Mouse (Mus musculus) lung, embryonic 16.5 days (tissue): ENCODE results near the gene Tmeff1. TPM values are rescaled to one million over a fixed set of nuclear protein-coding genes. Genes with fewer than 3 reads are reported as not detected.
"Not testable (repeated sequence)": the region's sequence is repeated elsewhere in the genome, so short reads cannot be mapped to it uniquely, and the experiment has no call there.

ENCODE experiments used
- ATAC-seq: fragments of 200-750 bp; cut with Nextera tagmentation; 2 replicates; pipeline ENCODE4 v1.8.0; 2017; ENCODE audit warnings: low read depth, mild to moderate bottlenecking, moderate library complexity
- H3K27ac ChIP-seq: fragments of 300-500 bp; sonication (generic); 2 replicates; pipeline ENCODE4 v1.5.1; 2014; ENCODE audit warnings: mild to moderate bottlenecking, control low read depth, low read length
- H3K27me3 ChIP-seq: fragments of 300-500 bp; sonication (generic); 2 replicates; pipeline ENCODE4 v1.6.1; 2014; ENCODE audit warnings: low read depth, low read length, mixed read lengths; ENCODE audit not compliant: control insufficient read depth, insufficient read depth
- H3K36me3 ChIP-seq: fragments of 300-500 bp; sonication (generic); 2 replicates; pipeline ENCODE4 v1.6.1; 2014; ENCODE audit warnings: low read length; ENCODE audit not compliant: control insufficient read depth, insufficient read depth
- H3K4me1 ChIP-seq: fragments of 300-500 bp; sonication (generic); replicated peaks from 2 replicates; pipeline ENCODE4 v1.6.1; 2014; ENCODE audit warnings: low read length, mixed read lengths; ENCODE audit not compliant: control insufficient read depth, insufficient read depth
- H3K4me2 ChIP-seq: fragments of 300-500 bp; sonication (generic); 2 replicates; pipeline ENCODE4 v1.6.1; 2014; ENCODE audit warnings: low read depth, low read length, control low read depth
- H3K4me3 ChIP-seq: fragments of 300-500 bp; sonication (generic); 2 replicates; pipeline ENCODE4 v1.5.1; 2014; ENCODE audit warnings: mild to moderate bottlenecking, low read length, control low read depth
- H3K9ac ChIP-seq: fragments of 300-500 bp; sonication (generic); 2 replicates; pipeline ENCODE4 v1.6.1; 2014; ENCODE audit warnings: low read length, control low read depth
- H3K9me3 ChIP-seq: fragments of 300-500 bp; sonication (generic); 2 replicates; pipeline ENCODE4 v1.6.1; 2016; ENCODE audit warnings: low read length; ENCODE audit not compliant: control insufficient read depth
- WGBS: fragments of 180-500 bp; shearing (Covaris S2); extraction: QIAGEN DNeasy Blood & Tissue Kit; methylation state at CpG from one replicate; pipeline ENCODE4 v1.1.7; 2014; 5-methylcytosine and 5-hydroxymethylcytosine counted together
- polyA plus RNA-seq: library from polyadenylated mRNA; unstranded; fragments of >200 nt; fragmentation: Nextera tagmentation; extraction: Ambion mirVana; gene quantifications from 2 replicates; pipeline ENCODE4 v1.2.1, GENCODE M21; 2015

Gene Tmeff1
- polyA plus RNA-seq, 1 experiment from 2014 or later = 11.5 TPM

DNA sequence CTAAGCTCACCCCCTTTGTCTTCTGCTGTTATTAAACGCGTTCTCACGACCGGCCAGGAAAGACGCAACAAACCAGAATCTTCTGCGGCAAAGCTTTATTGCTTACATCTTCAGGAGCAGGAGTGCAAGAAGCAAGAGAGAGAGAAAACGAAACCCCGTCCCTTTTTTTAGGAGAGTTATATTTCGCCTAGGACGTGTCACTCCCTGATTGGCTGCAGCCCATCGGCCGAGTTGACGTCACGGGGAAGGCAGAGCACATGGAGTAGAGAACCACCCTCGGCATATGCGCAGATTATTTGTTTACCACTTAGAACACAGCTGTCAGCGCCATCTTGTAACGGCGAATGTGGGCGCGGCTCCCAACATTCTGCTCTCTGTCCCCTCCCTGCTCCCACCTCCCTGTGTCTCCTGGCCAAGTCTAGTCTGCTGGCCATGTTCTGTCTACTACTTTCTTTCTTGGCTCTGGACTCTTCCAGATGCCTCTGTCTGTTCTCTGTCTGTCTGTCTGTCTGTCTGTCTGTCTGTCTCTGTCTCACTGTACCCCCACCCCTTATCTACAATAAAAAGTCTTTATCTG is 98.7 kb downstream of the Tmeff1 start:
- WGBS = 93% methylated on average over 13 of the region's 21 CpGs
- H3K27me3 ChIP-seq, H3K27ac ChIP-seq: not testable (repeated sequence)

DNA sequence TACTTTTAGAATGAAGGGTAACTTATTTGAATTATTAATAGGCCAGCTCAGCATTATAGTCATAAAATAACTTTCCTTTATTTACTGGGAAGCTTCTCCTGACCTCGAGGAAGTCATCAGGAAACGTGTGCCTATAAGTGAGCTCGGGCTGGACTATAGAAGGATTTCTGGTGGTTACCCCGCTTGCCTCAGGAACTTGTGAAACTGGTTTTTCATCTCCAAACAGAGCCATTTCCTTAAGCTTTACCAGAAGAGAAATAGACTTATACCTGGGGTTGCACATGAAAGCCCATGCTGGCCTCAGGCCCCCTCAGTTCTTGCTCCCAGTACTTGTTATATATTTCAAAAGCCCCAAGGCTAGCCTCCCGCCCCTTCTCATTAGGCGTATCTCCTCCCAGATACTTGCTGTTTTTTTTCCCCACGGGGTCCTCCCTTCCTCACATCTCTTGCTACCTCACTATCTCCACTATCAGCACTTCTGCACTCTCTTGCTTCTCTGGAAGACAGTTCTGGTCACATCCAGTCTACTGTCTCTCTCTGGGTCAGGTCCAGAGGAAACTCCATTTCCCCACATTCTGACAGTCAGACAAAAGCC is 99.7 kb downstream of the Tmeff1 start:
- Histone ChIP-seq H3K9me3 (no peaks in the 10 kb centered on the region), H3K4me2 (no peak overlapping the region), H3K27me3 (no peaks in the 10 kb centered on the region), H3K27ac (peak overlapping the region; percentile 29; the same call in 1 of the 2 replicates), H3K4me1 (peaks cover 5% of the 10 kb centered on the region), H3K4me3 (no peak overlapping the region), H3K9ac (no peak overlapping the region), H3K36me3 (no peaks in the 10 kb centered on the region)
- no peak for ATAC-seq
- 45% methylated on average over 7 of the region's 7 CpGs for WGBS

More for the DNA sequence above, 98.7 kb downstream of the Tmeff1 start:
- not testable (repeated sequence) for H3K9ac ChIP-seq, H3K36me3 ChIP-seq, H3K4me3 ChIP-seq, ATAC-seq, H3K9me3 ChIP-seq, H3K4me2 ChIP-seq, H3K4me1 ChIP-seq

DNA sequence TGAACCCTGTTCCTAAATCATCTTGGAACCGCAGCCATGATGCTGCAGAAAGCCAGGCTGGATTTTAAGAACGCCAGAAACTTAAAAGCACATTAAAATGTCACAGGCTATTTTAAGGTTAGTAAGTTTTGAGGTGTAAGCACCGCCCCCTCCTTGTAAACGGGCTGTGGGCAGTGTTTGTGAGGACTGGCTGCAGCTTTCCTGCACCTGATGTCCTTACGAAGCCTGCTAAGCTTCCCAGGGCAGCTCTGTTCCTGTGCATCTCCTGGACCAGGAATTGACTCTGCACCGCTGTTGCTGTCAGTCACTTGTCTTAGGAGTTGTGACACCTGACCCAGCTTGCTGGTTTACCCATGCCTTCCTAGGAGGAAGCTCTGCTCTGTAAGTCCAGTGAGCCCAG is 103.2 kb downstream of the Tmeff1 start:
- ATAC-seq = no peak
- Histone ChIP-seq H3K9me3 (no peaks in the 10 kb centered on the region), H3K27ac (no peak overlapping the region), H3K4me3 (no peak overlapping the region), H3K9ac (no peak overlapping the region), H3K4me2 (no peak overlapping the region), H3K4me1 (peaks cover 5% of the 10 kb centered on the region), H3K27me3 (no peaks in the 10 kb centered on the region), H3K36me3 (no peaks in the 10 kb centered on the region)
- 60% methylated on average over 6 of the region's 6 CpGs for WGBS

DNA sequence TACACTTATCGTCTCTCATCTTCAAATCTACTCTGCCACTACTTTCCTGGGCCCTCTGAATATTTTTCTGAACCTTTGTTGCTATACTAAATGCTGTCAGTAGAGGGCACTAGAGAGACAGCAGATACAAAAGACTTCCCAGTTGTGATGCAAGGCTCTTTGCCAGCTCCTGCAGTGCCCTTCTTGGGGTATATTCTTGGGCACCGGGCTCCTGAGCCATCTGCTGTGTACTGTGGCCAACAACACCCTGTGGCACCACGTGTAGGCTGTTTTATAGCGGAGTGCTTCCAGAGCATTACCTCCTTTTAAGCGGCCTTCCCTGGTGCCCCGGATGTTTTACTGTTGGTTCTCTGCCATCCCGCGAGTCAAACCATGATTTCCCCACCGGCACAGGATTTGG is 105.7 kb downstream of the Tmeff1 start:
- WGBS = 77% methylated on average over 9 of the region's 9 CpGs
- H3K4me1 ChIP-seq = no peaks in the 10 kb centered on the region
- no peak overlapping the region for H3K27ac ChIP-seq
- no peak overlapping the region for H3K9ac ChIP-seq
- no peak for ATAC-seq
- H3K9me3 ChIP-seq = no peaks in the 10 kb centered on the region
- no peaks in the 10 kb centered on the region for H3K36me3 ChIP-seq
- H3K4me2 ChIP-seq = no peak overlapping the region
- no peak overlapping the region for H3K4me3 ChIP-seq
- H3K27me3 ChIP-seq = no peaks in the 10 kb centered on the region

DNA sequence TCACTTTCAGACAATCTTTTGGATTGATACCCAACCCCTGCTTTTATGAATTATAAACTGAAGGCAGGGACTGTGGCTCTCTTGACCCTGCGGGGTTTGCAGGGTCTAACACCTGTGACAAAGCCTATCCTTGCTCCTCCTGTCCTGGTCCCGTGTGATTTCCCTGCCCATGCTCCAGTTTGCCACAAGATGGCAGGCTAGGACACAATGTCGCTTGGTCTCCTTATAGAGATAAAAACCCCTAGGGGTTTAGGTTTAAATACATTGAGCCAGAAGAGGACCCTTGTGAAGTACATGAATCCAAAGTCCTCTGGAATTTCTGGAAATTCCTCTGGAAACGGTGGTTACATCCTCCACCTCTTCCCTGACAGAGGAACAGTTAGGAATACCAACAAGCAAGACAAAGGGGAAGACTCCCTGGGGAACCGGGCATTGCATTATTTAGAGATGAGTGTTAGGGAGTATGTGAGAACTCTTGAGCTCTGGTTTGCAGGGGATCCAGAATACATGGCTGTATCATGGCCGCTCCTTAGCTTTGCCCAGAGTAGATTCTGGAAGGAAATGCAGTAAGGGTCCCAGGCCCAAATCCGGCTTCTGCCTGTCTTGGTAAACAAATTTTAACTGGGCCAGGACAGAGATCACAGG is 106.9 kb downstream of the Tmeff1 start:
- no peaks in the 10 kb centered on the region for H3K36me3 ChIP-seq
- no peaks in the 10 kb centered on the region for H3K9me3 ChIP-seq
- H3K4me3 ChIP-seq = no peak overlapping the region
- H3K27ac ChIP-seq = no peak overlapping the region
- no peaks in the 10 kb centered on the region for H3K27me3 ChIP-seq
- no peak overlapping the region for H3K9ac ChIP-seq
- peak; percentile 68; the same call in 1 of the 2 replicates for ATAC-seq
- no peaks in the 10 kb centered on the region for H3K4me1 ChIP-seq
- H3K4me2 ChIP-seq = no peak overlapping the region
- 35% methylated on average over 7 of the region's 7 CpGs for WGBS

DNA sequence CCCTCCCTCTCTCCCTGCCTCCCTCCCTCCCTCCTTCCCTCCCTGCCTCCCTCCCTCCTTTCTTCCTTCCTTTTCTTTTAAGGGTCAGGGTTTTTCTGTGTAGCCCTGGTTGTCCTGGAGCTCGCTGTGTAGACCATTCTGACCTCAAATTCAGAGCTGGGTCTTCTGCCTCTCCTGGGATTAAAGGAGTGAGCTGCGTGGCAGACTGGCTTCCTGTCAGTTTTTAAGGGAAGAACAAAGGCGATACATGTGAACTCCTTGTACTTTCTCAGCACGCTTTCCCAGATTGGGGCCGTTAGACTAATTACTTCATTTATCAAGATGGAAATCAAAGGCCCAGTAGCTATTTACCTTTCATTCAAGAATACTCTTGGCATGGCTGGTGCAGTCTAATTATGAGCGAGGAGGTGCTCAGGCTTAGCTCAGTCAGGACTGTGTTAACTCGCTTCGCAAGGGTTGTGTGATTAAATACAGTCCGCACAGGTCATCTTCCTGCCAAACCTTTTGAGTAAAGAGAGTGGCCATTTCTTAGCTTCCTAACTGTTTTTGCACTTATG is 107.8 kb downstream of the Tmeff1 start:
- WGBS = 44% methylated on average over 9 of the region's 9 CpGs
- H3K27ac ChIP-seq = no peak overlapping the region

DNA sequence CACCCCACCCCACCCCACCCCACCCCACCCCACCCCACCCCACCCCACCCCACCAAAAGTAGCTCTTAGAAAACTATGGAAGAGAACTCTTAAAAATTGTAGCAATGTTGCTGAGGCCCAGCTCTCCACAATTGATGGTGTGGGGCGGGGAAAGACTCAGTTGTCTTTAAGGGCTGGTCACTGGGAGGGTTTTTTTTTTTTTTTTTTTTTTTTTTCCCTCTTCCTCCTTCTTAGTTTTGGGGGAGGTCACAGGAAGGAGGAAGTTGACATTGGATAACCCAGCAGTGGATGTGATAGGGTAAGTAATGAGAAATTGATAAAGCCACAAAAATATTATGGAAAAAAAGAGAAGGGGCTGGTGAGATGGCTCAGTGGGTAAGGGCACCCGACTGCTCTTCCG is 111.7 kb downstream of the Tmeff1 start:
- WGBS = 97% methylated on average over 3 of the region's 3 CpGs
- H3K4me2 ChIP-seq = no peak overlapping the region
- H3K4me3 ChIP-seq = no peak overlapping the region
- no peaks in the 10 kb centered on the region for H3K9me3 ChIP-seq
- H3K4me1 ChIP-seq = 0 out of 2 replicates have a peak, but pooled peaks cover 5% of the 10 kb centered on the region
- H3K27me3 ChIP-seq = no peaks in the 10 kb centered on the region
- no peaks in the 10 kb centered on the region for H3K36me3 ChIP-seq
- ATAC-seq = no peak
- no peak overlapping the region for H3K27ac ChIP-seq
- no peak overlapping the region for H3K9ac ChIP-seq

More for the DNA sequence above, 107.8 kb downstream of the Tmeff1 start:
- H3K27me3 ChIP-seq = no peaks in the 10 kb centered on the region
- no peak overlapping the region for H3K4me2 ChIP-seq
- no peaks in the 10 kb centered on the region for H3K9me3 ChIP-seq
- H3K4me3 ChIP-seq = no peak overlapping the region
- 0 out of 2 replicates have a peak, but pooled peaks cover 3% of the 10 kb centered on the region for H3K4me1 ChIP-seq
- no peak overlapping the region for H3K9ac ChIP-seq
- no peaks in the 10 kb centered on the region for H3K36me3 ChIP-seq
- no peak for ATAC-seq

DNA sequence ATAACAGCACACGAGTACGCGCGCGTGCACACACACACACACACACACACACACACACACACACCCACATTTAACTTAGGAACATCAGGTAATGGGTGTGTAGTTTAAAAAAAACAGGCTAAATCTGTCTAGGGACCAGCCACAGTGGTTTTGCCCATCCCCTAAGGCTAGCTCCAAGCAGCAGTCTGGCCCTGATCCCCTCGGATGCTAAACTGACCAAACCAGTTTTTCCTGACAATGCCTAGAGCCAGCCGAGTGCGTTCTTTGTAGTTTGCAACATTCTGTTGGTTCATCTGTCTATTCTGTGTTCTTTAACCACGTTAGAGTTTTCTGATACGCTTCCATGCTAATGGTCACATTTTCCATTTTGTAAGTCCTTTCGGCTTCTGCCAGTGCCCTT is 112.3 kb downstream of the Tmeff1 start:
- no peaks in the 10 kb centered on the region for H3K36me3 ChIP-seq
- H3K9me3 ChIP-seq = no peaks in the 10 kb centered on the region
- H3K4me3 ChIP-seq = no peak overlapping the region
- ATAC-seq = peak; percentile 66
- 47% methylated on average over 11 of the region's 11 CpGs for WGBS
- H3K27ac ChIP-seq = no peak overlapping the region
- H3K9ac ChIP-seq = no peak overlapping the region
- no peaks in the 10 kb centered on the region for H3K27me3 ChIP-seq
- 0 out of 2 replicates have a peak, but pooled peaks cover 5% of the 10 kb centered on the region for H3K4me1 ChIP-seq
- H3K4me2 ChIP-seq = no peak overlapping the region
